Mouse (Mus musculus): ENCODE data around the gene Copz2. TPM values are rescaled to one million over a fixed set of nuclear protein-coding genes. Genes with fewer than 3 reads are reported as not detected.

The Copz2 gene
- polyA plus RNA-seq (2017; shearing (Covaris generic)), result 0.40 TPM

DNA sequence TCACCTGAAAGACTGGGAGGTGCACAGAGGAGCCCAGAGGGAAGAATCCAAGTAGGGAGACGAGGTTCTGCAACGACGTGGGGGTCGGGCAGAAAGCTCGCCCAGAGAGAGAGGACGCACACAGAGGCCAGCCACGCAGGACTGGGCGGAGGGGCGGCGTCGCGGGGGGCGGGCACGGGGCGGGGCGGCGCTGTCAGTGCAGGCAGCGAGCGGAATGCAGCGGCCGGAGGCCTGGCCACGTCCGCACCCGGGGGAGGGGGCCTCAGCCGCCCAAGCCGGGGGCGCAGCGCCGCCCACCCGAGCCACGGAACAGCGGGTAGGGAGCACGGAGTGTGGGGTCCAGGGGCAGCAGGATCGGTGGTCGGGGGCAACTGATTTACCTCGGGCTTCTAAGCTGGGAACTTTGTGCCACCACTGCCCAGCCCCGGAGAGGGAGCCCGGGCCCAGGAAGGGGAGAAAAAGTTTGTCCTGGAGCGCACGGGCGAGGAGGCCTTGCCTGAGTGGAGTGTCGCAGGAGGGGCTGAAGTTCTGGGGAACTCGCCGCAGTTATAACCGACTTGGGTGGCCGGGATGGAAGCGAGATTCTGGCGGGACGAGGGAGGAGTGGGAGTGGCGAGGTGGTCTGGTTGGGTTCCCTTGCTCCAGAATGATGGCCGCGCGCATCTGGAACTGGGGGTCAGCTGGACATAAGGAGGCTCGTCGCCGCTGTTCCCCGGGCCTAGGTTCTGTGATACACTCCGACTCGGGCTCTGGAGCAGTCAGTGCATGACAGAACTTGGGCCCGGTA, at the start of gene Copz2:
Copz2 (plus strand) TSS at position 190 of the 787 bp plus-strand sequence.

DNA sequence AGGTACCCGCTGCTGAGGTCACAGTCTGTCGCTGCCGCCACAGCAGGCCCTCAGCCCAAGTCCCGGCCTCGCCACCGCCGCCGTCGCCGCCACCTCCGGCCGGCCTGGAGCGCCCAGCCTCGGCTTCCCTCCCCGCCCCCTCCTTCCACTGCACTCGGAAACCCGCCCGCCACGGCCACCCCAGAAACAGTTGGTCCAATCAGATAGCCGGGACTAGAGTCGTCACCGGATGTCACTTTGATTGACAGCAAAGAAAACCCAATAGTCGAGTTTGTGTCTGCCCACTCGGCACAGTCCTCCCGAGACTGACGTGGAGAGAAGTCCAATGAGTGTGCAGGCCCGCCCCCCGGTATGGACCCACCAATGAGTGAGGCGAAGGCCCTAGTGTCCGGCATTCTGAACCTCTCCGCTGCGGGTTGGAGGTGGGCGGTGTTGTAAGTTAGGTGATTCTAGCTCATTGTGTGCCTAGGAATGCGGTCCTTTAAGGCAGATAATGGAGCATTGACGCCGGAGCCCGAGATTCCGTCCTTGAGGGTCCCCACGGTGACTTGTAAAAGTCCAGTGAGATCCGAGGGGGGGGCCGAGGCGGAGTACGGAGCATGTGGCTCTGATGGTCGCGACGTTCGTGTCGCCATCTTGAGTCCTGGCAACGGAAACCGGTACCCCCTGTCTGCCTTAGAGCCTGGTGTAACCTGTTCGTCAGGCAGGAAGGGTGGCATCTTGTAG, 19.7 kb upstream of the Copz2 start, which contains the start of gene Nfe2l1:
Nfe2l1 (minus strand) TSS at position 156 of the 726 bp plus-strand sequence.

Other genes with a start within 250 kb of the Copz2 start
- 35.1 TPM for gene Snx11, start 72.3 kb upstream of the Copz2 start, polyA plus RNA-seq (2017; shearing (Covaris generic))
- 50.7 TPM for gene Cbx1, start 60.7 kb upstream of the Copz2 start, polyA plus RNA-seq (2017; shearing (Covaris generic))
- gene Nfe2l1, start 19.9 kb upstream of the Copz2 start, polyA plus RNA-seq (2017; shearing (Covaris generic)), result 64.3 TPM
- gene Cdk5rap3, start 66.6 kb downstream of the Copz2 start, polyA plus RNA-seq (2017; shearing (Covaris generic)), result 86.8 TPM
- gene Prr15l, start 78.2 kb downstream of the Copz2 start, polyA plus RNA-seq (2017; shearing (Covaris generic)), result 0.33 TPM
- gene Pnpo, start 94.1 kb downstream of the Copz2 start, polyA plus RNA-seq (2017; shearing (Covaris generic)), result 39.1 TPM
- 62.9 TPM for gene Sp2, start 133.1 kb downstream of the Copz2 start, polyA plus RNA-seq (2017; shearing (Covaris generic))
- gene Sp6, start 163.5 kb downstream of the Copz2 start, polyA plus RNA-seq (2017; shearing (Covaris generic)), result 6.7 TPM
- 16.8 TPM for gene Scrn2, start 180.1 kb downstream of the Copz2 start, polyA plus RNA-seq (2017; shearing (Covaris generic))
- not detected for gene Lrrc46, start 191.5 kb downstream of the Copz2 start, polyA plus RNA-seq (2017; shearing (Covaris generic))
- gene Mrpl10, start 191.7 kb downstream of the Copz2 start, polyA plus RNA-seq (2017; shearing (Covaris generic)), result 86.0 TPM
- 37.7 TPM for gene Osbpl7, start 200.8 kb downstream of the Copz2 start, polyA plus RNA-seq (2017; shearing (Covaris generic))

Data from activated CD4-positive, CD25-positive, alpha-beta regulatory T cell, adult 9 weeks (primary cell).